Mouse (Mus musculus) bone marrow, adult 2 months (tissue): ENCODE measurements around the gene Tgfb1i1.

Experiments
- CTCF ChIP-seq: fragments of 200-500 bp; IDR thresholded peaks from 2 replicates; pipeline ENCODE4 v1.5.1; 2011; ENCODE audit warnings: low read length, control low read depth; ENCODE audit not compliant: control insufficient read depth, insufficient read depth
- POLR2A ChIP-seq: fragments of 200-500 bp; IDR thresholded peaks from 2 replicates; pipeline ENCODE4 v1.6.1; 2011; ENCODE audit warnings: low read depth, mild to moderate bottlenecking, control low read depth, low read length, borderline replicate concordance; ENCODE audit not compliant: control insufficient read depth

GRCm38 (mm10) chr7:128288923-128289544 lies 42.4 kb downstream of the Tgfb1i1 start:
- TF ChIP-seq CTCF (peak; percentile 46; the same call in 1 of the 2 replicates), POLR2A (no peak)
